Mouse (Mus musculus): Measurements from ENCODE around the gene Gm10037. TPM values are rescaled to one million over a fixed set of nuclear protein-coding genes. Genes with fewer than 3 reads are reported as not detected.
"Not testable (repeated sequence)": the region's sequence is repeated elsewhere in the genome, so short reads cannot be mapped to it uniquely, and the experiment has no call there.

Gm10037 gene
- total RNA-seq (2021) = 1 to 10 TPM in 1 of 2 experiments, under 1 TPM in 1; 0.95 to 1.5 TPM

GRCm38 (mm10) chr13:67830911-67831336 lies at the start of gene Gm10037:
Gm10037 (plus strand) TSS chr13:67831106.
- DNase-seq = peak; percentile 40

- no peak for DNase-seq
Measured at GRCm38 (mm10) chr13:67791921-67792455, 38.9 kb upstream of the Gm10037 start.

GRCm38 (mm10) chr13:67798618-67799017 lies 32.3 kb upstream of the Gm10037 start:
- no peak for DNase-seq

- DNase-seq = not testable (repeated sequence)
Measured at GRCm38 (mm10) chr13:67799151-67799550, 31.8 kb upstream of the Gm10037 start.

- DNase-seq = no peak
Measured at GRCm38 (mm10) chr13:67811651-67812210, 19.2 kb upstream of the Gm10037 start.

- DNase-seq = no peak
Measured at GRCm38 (mm10) chr13:67812961-67813709, 17.8 kb upstream of the Gm10037 start.

- DNase-seq = peak; percentile 71
Measured at GRCm38 (mm10) chr13:67813710-67814660, 16.9 kb upstream of the Gm10037 start, which contains the start of gene Zfp273. Zfp273 (plus strand) TSS chr13:67813740.

GRCm38 (mm10) chr13:67818636-67819035 lies 12.3 kb upstream of the Gm10037 start:
- no peak for DNase-seq

GRCm38 (mm10) chr13:67833137-67833536 lies 2.2 kb downstream of the Gm10037 start:
- DNase-seq = not testable (repeated sequence)

- DNase-seq = no peak
Measured at GRCm38 (mm10) chr13:67843775-67844118, 12.8 kb downstream of the Gm10037 start.

- peak; percentile 72 for DNase-seq
Measured at GRCm38 (mm10) chr13:67844119-67844852, 13.4 kb downstream of the Gm10037 start.

GRCm38 (mm10) chr13:67844853-67845194 lies 13.9 kb downstream of the Gm10037 start:
- DNase-seq = no peak

GRCm38 (mm10) chr13:67850361-67850760 lies 19.5 kb downstream of the Gm10037 start:
- DNase-seq = no peak

GRCm38 (mm10) chr13:67853130-67853529 lies 22.2 kb downstream of the Gm10037 start:
- DNase-seq = no peak

GRCm38 (mm10) chr13:67853983-67854382 lies 23.1 kb downstream of the Gm10037 start:
- DNase-seq = no peak

- no peak for DNase-seq
Measured at GRCm38 (mm10) chr13:67857317-67857716, 26.4 kb downstream of the Gm10037 start.

GRCm38 (mm10) chr13:67862508-67862907 lies 31.6 kb downstream of the Gm10037 start:
- no peak for DNase-seq

- no peak for DNase-seq
Measured at GRCm38 (mm10) chr13:67863026-67863425, 32.1 kb downstream of the Gm10037 start, which contains the start of gene BC048507. BC048507 (plus strand) TSS chr13:67863326.

GRCm38 (mm10) chr13:67864764-67865350 lies 34.0 kb downstream of the Gm10037 start:
- no peak for DNase-seq

- no peak for DNase-seq
Measured at GRCm38 (mm10) chr13:67867899-67868298, 37.0 kb downstream of the Gm10037 start.

GRCm38 (mm10) chr13:67876049-67876698 lies 45.3 kb downstream of the Gm10037 start:
- not testable (repeated sequence) for DNase-seq

All from heart, postnatal 4 days (tissue).